Mouse (Mus musculus) spleen, postnatal 36 days (tissue): ENCODE measurements around the gene Mtor.

Experiments used
- DNase-seq, 2 experiments: peaks; one replicate each; pipeline ENCODE4 v3.0.0; 2022; ENCODE audit warnings: low spot score in 2 of 2, mixed read lengths in 1 of 2

Gene Mtor

DNA sequence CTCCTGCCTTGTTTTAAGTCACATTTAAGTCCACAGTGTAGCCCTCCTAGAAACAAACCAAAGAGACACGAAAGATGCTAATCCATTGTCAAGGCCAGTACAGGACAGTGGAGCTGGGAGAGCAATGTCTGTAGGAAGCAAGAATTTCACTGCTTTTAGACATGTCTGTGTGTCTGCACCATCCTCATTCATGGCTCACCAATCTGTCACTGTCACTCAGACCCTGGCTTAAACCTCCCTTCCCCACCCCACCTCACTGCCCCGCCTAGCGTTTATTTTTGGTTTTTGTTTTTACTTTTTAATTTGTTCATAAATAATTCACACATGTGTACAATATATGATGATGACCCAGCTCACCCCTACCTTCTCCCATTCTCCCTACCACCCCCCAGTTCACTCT, 84.1 kb downstream of the Mtor start:
- DNase-seq: no peak

GRCm38 (mm10) chr4:148533613-148534328, 85.4 kb downstream of the Mtor start:
- no peak for DNase-seq

GRCm38 (mm10) chr4:148535876-148536275, 87.5 kb downstream of the Mtor start:
- no peak for DNase-seq

- no peak for DNase-seq
Observed at GRCm38 (mm10) chr4:148549106-148549505, 100.7 kb downstream of the Mtor start.

DNA sequence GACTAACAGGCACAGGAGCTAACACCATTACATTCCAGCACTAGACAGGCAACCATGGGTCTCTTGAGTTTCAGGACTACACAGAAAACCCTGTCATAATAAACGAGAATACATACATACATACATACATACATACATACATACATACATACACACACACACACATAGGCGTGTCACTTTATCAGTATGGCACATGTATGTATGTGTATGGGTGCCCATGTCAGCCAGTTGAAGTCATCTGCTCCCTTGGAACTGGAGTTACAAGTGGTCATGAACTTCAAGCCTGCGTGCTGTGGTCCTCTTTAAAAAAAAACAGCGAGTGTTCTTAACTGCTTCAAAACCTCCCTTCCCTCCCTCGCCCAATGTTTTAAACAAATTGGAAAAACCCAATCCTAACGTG, 109.4 kb downstream of the Mtor start:
- no peak for DNase-seq

DNA sequence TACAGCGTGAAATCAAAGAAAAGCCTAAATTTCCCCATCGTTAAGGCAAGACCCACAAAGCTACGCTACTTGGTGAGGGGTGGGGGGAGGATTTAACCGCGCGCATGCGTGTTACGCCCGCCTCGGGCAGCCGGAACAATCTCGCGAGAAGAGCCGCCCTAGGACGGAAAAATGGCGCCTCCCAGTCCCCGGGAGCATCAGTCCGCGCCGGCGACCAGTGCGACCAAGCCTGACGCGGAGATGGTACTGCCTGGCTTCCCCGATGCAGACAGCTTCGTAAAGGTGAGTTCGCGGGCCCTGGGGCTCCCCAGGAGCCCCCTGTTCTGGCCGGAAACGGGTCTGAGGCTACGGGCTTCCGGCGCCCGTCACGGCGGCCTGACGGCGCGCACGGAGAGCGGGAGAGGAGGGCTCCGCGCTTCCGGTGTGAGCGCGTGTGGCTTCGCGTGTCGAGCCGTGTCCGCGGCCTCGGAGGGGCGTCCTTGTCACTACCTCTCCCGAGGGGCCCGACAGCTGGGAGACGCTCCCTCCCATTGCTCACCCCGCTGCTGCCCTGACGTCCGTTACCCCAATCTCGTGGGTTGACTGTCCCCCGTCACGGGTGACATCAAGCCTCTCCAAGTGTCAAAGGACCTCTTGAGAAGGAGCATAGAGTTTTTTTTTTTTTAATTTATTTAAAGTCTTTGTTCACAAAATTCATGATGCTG, 110.0 kb downstream of the Mtor start, which contains the start of gene Exosc10:
Exosc10 (plus strand) TSS at position 133 of the 704 bp plus-strand sequence.
- DNase-seq: peak; percentile 80 to 83

DNA sequence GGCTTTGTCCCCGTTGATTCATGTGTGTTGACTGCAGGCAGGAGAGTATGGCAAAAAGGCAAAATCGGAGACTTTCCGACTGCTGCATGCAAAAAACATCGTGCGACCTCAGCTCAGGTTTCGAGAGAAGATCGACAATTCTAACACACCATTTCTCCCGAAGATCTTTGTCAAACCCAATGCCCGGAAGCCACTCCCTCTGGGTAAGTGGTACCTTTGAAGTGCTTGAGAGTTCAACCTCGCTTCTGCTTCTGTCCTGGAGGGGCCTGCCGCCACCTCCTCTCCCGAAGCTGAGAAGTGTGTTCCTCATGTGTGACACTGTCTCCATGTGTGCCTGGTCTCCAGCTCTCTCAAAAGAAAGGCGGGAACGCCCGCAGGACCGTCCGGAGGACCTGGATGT, 114.3 kb downstream of the Mtor start:
- DNase-seq: no peak

DNA sequence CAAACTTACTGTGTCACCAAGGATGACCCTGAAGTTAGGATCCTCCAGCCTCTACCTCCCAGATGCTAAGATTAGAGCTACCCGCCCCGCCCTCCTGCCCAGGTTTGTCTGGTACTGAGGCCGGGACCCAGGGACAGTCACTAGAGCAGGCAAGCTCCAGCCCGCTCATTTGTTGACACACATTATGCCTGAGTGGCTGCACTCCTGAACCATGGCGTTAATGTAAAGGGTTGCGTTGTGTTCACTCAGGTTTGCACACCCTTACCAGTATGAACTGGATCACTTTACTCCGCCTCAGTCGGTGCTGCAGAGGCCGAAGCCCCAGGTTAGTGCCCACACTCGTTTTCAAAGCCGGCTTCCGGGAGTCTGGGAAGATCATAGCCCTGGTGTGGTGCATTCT, 115.2 kb downstream of the Mtor start:
- DNase-seq: no peak

GRCm38 (mm10) chr4:148570138-148570537, 121.7 kb downstream of the Mtor start:
- no peak for DNase-seq

- no peak for DNase-seq
Observed at GRCm38 (mm10) chr4:148570693-148571295, 122.4 kb downstream of the Mtor start.

GRCm38 (mm10) chr4:148573222-148573621, 124.8 kb downstream of the Mtor start:
- no peak for DNase-seq

GRCm38 (mm10) chr4:148580765-148581164, 132.4 kb downstream of the Mtor start:
- DNase-seq: no peak

DNA sequence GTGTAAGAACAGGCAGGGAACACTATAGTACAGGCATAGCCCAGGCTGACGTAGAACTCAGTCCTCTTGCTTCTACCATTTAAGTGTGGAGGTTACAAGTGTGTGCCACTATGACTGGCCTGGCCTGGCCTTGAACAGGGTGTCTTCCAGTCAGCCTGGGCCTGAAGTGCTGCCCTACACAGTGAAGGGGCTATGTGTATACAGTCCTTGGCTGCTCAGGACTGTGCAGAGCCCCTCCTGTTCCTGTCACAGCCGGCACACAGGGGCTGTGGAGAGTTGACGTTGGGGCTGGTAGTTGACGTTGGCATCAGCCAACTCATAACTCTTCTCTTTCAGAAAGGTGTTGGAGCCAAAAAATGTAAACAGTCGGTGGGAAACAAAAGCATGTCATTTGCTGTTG, 133.0 kb downstream of the Mtor start:
- no peak for DNase-seq

- DNase-seq: no peak
Observed at GRCm38 (mm10) chr4:148583257-148583656, 134.8 kb downstream of the Mtor start.

DNA sequence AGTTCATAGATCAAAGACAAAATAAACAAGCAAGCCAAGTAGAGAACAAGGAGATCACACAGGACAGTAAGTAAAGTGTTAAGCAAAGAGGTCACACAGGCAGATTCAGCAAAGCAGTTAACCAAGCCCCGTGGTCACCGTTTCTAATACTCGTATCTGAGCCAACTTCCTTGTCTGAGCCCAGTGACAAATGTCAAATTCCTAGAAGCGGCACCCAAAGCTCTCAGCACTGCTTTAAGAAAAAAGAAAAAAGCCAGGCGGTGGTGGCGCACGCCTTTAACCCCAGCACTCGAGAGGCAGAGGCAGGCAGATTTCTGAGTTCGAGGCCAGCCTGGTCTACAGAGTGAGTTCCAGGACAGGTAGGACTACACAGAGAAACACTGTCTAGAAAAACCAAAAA, 138.2 kb downstream of the Mtor start:
- no peak for DNase-seq

DNA sequence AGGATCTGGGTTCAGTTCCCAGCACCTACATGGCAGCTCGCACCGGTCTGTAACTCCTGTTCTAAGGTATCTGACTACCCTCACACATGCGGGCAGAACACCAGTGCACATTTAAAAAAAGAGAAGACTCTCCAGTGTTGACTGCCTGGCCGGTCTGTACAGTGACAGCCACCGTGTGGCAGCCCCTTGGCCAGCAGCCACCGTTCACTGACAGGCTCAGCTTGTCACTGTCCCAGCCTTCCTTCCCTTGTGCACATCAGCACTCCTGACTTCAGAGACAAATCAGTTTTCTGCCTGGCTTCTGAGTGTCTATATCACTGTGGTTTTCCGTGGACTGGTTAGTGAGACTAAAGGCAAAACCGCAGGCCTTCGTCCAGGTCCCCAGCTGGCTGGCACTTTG, 140.4 kb downstream of the Mtor start:
- DNase-seq: no peak

DNA sequence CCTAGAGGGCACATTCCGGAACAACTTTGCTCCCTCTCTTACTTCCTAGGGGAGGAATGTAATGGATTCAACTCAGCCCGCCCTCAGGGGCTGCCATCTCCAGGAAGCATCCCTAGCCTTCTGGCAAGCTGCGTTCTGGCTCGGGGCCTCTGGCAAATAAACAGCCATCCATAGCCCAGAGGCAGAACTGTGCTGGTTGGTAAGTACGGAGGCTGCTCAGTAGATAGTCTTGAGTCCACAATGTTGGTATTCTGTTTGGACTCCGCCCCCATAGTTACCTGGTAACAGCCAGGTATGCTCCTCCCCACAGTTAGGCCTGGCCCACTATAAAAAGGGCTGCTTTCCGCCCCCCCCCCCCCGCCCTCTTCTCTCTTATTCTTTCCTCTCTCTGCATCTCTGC, 141.2 kb downstream of the Mtor start:
- no peak for DNase-seq

DNA sequence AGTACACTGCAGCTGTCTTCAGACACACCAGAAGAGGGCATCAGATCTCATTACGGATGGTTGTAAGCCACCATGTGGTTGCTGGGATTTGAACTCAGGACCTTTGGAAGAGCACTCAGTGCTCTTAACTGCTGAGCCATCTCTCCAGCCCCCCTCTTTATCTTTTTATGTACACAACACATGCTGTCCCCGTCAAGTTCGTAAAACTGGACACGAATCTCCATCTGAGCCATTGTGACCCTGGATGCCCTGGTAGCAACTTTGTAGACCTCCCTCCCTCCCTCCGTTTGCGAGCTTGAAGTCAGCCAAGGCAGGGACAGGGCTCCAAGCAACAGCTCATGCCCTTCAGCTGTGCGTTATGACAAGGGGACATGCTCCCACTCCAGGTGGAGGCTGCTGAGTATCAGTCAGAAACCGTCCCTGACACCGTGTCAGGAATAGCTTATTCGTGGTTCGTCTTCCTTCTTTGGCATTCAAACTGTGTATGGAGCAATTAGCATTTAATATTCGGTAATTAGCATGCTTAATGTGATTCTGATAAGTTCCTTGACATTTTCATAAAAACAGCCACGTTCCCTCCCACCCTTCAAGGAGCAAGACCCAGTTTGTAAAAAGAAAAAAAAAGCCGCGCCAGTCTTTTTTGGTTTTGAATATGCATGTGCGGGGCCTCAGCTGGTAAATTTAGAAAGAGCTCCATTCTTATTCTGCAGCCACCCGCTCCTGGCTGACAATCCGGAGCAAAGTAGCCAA, 142.2 kb downstream of the Mtor start:
- DNase-seq: no peak

GRCm38 (mm10) chr4:148591171-148591630, 142.8 kb downstream of the Mtor start, which contains the start of gene Srm:
Gene Srm (plus strand): TSS chr4:148591503.
- DNase-seq: peak; percentile 97

DNA sequence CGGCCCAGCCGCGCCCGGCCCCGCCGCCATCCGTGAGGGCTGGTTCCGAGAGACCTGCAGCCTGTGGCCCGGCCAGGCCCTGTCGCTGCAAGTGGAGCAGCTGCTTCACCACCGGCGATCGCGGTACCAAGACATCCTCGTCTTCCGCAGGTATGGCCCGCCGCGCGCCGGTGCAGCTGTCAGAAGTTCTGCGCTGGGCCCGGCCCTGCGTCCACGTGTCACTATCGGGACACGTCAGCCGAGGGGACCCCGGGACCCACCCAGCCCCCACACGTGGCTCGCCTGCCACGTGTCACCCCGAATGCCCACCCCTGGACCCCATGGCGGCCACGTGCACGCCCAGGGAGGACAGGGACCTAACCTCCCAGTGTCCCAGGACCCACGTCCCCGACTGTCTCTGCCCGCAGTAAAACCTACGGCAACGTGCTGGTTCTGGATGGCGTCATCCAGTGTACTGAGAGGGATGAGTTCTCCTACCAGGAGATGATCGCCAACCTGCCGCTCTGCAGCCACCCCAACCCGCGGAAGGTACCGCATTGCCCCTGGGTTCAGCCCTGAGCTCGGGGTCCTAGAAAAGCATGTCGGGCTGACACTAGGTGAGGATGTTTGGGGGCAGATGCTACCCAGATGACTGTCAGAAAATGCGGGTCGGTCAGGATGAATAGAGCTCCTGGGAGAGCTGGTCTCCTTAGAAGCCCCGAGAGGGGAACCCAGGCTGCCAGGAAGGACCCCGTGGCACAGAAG, 143.4 kb downstream of the Mtor start:
- peak in 1 of 2 experiments; percentile 18 for DNase-seq

GRCm38 (mm10) chr4:148593996-148594395, 145.6 kb downstream of the Mtor start:
- no peak for DNase-seq
